Mouse (Mus musculus): ENCODE results near the gene Gm17332.
"Not testable (repeated sequence)": the region's sequence is repeated elsewhere in the genome, so short reads cannot be mapped to it uniquely, and the experiment has no call there.

Gm17332 gene

GRCm38 (mm10) chr11:31182362-31182761 is at the start of gene Gm17332:
Gm17332 (minus strand) TSS chr11:31182462.
- DNase-seq (ENCODE audit: low read depth, low spot score) = no peak

DNA sequence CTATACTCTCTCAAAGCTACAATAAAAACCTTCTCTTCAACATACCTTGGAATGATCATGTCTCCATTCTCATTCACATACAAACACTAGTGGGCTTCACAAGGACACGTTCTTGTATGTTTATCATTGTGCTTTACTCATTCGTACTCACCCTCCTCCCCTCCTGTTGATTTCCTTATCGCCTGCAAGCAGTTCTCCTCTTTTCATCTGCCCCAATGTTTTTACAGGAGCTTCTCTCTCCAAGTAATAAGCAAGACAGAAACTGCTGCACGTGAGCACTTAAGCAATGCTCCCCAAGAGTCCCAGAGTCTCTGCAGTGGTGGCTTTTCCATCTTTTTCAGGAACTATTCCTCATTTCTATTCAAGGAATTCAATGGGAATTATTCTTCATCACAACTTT is 47.7 kb upstream of the Gm17332 start:
- no peak for DNase-seq (ENCODE audit: low read depth, low spot score)

GRCm38 (mm10) chr11:31225359-31225758 is 43.1 kb upstream of the Gm17332 start:
- no peak for DNase-seq (ENCODE audit: low read depth, low spot score)

DNA sequence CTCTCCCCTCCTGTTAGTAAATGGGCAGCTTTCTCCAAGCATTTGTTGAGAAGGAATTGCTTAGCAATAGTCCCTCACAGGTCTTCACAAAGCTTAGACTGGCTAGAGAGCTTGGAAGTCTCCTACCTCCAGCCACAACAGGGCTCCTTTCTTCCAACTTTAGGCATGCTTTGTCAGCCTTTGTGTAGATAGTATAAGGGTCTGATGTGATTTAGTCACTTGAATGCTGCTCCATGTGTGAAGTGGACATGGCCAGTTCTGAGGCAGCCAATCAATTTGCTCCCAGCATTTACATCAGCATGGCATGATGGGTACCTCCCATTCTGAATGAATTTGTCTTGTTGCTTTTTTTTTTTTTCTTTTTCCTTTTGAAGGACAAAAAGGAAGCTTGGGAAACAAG is 35.7 kb upstream of the Gm17332 start:
- no peak for DNase-seq (ENCODE audit: low read depth, low spot score)

DNA sequence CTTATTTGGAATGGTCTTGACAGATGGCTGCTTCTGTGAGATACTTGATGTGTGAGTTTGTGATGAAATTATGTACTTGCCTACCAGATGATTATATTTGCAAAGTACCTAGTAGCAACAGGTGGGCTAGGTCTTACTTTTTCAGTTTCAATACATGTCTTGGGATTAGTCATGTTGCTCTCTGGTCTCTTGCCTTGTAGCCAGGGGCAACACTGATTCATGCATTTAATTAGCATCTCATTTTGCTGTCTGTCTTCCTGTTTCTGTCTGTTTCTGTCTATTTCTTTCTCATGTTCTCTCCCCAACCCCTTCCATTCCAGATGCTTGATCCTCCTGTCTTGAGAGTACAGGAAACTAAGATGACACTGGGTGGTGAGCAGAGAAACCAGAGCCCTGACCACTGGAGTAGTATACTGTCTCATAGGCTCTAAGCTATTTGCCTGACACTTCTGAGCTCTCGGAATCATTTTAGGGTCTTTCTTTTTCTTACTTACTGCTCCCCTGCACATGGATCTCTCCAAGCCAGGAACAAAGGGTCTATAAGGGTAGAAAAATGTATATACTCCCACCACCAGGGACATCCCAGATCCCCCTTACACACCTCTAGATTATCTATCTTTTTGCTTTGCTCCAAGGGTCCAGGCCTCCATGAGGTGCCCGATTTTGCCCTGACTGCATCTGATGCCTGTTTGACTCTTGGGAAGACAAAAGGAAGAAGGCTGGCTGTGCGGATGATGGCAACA is 13.5 kb upstream of the Gm17332 start:
- DNase-seq (ENCODE audit: low read depth, low spot score) = no peak

GRCm38 (mm10) chr11:31194761-31195160 is 12.5 kb upstream of the Gm17332 start:
- DNase-seq (ENCODE audit: low read depth, low spot score) = no peak

DNA sequence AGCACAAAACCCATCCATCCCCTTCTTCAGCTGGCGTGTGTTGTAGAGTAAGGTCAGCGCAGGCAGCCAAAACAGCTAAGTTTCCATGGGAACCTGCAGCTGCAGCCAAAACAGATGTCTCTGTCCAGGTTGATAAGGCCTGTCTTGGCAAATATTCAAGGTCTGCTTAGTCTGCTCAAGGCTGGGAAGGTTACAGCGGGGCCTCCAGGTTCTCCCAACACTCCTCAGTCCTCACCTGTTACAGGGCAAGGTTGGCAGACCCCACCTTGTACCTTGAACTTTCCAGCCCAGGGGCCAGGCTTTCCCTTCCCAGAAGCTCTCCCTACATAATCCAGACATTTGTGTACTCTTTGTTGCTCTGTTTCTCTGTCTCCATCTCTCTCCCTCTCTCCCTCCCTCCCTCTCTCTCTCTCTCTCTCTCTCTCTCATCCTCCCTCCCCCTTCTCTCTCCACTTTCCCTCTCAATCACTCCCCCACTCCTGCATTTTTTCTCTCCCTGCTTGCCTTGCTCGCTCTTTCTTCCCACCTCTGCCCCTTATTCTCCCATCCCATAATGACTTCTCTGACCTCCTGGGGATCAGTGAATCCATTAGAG is 12.1 kb downstream of the Gm17332 start:
- no peak for DNase-seq (ENCODE audit: low read depth, low spot score)

DNA sequence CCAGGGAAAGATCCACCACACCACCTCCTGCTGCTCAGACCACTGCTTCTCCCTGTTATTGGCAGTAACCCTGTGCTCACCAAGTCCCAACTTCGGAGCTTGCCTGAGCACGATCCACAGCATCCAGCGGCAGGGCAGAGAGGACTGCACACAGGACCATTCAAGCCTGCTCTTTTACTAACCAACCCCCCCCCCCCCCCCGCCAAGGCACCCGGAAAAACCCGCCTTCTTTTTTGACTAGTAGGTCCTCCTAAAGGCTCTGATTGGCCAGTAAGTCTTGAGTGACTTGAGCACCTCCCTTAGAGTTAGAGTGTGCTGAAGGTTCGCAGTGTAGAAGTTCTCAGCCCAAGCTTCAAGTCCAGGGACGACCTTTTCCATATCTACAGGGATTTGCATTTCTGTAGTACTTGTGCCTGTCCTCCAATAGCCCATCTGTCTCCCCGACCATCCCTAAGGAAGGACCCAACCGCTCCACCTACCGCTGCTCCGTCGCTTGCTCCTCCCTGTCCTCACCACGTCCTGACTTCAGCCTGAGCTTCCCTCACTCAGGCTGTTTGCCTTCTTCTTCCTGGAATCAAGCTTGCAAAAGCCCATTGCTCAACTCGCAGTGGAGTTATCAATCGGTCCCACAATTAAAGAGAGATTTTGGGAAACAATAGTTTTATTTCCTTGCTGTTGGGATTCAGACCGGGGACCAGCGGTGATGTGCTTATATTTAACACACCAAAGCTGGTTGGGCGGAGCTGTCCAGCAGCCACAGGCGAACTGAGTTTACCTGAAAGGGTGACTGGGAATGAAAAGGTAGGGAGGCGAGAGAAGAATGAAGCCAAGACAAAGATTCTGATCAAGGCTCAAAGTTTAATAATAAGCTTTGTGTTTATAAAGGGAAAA is 12.9 kb downstream of the Gm17332 start:
- DNase-seq (ENCODE audit: low read depth, low spot score) = no peak

GRCm38 (mm10) chr11:31168831-31169160 is 13.5 kb downstream of the Gm17332 start:
- DNase-seq (ENCODE audit: low read depth, low spot score) = no peak

GRCm38 (mm10) chr11:31157021-31157420 is 25.2 kb downstream of the Gm17332 start:
- DNase-seq (ENCODE audit: low read depth, low spot score) = no peak

GRCm38 (mm10) chr11:31138394-31138793 is 43.9 kb downstream of the Gm17332 start:
- DNase-seq (ENCODE audit: low read depth, low spot score) = not testable (repeated sequence)

GRCm38 (mm10) chr11:31134824-31135223 is 47.4 kb downstream of the Gm17332 start:
- not testable (repeated sequence) for DNase-seq (ENCODE audit: low read depth, low spot score)

- not testable (repeated sequence) for DNase-seq (ENCODE audit: low read depth, low spot score)
Measured at GRCm38 (mm10) chr11:31133726-31134125, 48.5 kb downstream of the Gm17332 start.

Data from retina, adult 2 months (tissue).